Mouse (Mus musculus) forebrain, embryonic 15.5 days (tissue): ENCODE measurements around the gene Tnfsf12. TPM values are rescaled to one million over a fixed set of nuclear protein-coding genes. Genes with fewer than 3 reads are reported as not detected.
A peak's percentile ranks its signal among the peaks of the same experiment; 100 is the strongest.

Experiments
- ATAC-seq: fragments of 200-750 bp; cut with Nextera tagmentation; replicated peaks from 2 replicates; pipeline ENCODE4 v1.8.0; 2017; ENCODE audit warnings: mild to moderate bottlenecking, moderate TSS enrichment, moderate library complexity
- H3K27ac ChIP-seq: fragments of 300-500 bp; sonication (generic); replicated peaks from 2 replicates; pipeline ENCODE4 v1.5.1; 2015; ENCODE audit warnings: mild to moderate bottlenecking, inconsistent platforms
- H3K27me3 ChIP-seq: fragments of 300-500 bp; sonication (generic); 2 replicates; pipeline ENCODE4 v1.6.1; 2015; ENCODE audit warnings: inconsistent platforms
- H3K36me3 ChIP-seq: fragments of 300-500 bp; sonication (generic); 2 replicates; pipeline ENCODE4 v1.6.1; 2015; ENCODE audit warnings: mild to moderate bottlenecking, inconsistent platforms
- H3K4me1 ChIP-seq: fragments of 300-500 bp; sonication (generic); 2 replicates; pipeline ENCODE4 v1.6.1; 2015; ENCODE audit warnings: inconsistent platforms
- H3K4me2 ChIP-seq: fragments of 300-500 bp; sonication (generic); replicated peaks from 2 replicates; pipeline ENCODE4 v1.6.1; 2015; ENCODE audit warnings: mild to moderate bottlenecking, inconsistent platforms
- H3K4me3 ChIP-seq: fragments of 300-500 bp; sonication (generic); 2 replicates; pipeline ENCODE4 v1.5.1; 2015; ENCODE audit warnings: mild to moderate bottlenecking, inconsistent platforms
- H3K9ac ChIP-seq: fragments of 300-500 bp; sonication (generic); replicated peaks from 2 replicates; pipeline ENCODE4 v1.6.1; 2015; ENCODE audit warnings: mild to moderate bottlenecking, inconsistent platforms
- H3K9me3 ChIP-seq: fragments of 300-500 bp; sonication (generic); 2 replicates; pipeline ENCODE4 v1.6.1; 2016; ENCODE audit warnings: inconsistent platforms
- WGBS: fragments of 180-500 bp; shearing (Covaris S2); methylation state at CpG from one replicate; pipeline ENCODE4 v1.1.7; 2015; ENCODE audit warnings: mixed read lengths; 5-methylcytosine and 5-hydroxymethylcytosine counted together
- polyA plus RNA-seq: library from polyadenylated mRNA; unstranded; fragments of >200 nt; fragmentation: Nextera tagmentation; extraction: Ambion mirVana; gene quantifications from 2 replicates; pipeline ENCODE4 v1.2.1, GENCODE M21; 2015

Gene Tnfsf12
- polyA plus RNA-seq, 1 experiment from 2014 or later, result 1.6 TPM

DNA sequence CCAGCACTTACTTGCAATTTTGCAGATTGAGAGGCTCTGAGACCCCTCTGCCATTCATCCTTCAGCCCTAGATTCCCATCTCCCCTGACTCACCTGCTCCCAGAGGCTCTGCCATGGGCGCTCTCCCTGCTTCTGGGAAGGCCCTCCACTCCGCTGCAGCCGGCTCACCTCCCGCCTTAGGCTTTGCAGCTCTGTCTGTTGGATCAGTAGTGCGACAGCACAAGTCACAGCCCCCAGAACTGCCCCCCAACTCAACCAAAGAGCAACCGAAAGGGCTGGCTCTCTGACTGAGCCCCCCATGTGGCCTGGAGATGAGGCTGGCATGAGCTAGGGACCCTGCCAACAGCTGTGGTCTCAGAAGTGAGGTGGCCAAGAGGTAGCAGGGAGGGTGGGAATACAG, 10.7 kb downstream of the Tnfsf12 start:
- peaks cover 45% of the 10 kb centered on the region for H3K4me1 ChIP-seq
- H3K9ac ChIP-seq, result no peak overlapping the region
- ATAC-seq, result no peak
- no peak overlapping the region for H3K4me2 ChIP-seq
- peaks cover 3% of the 10 kb centered on the region; the same call in 1 of the 2 replicates for H3K36me3 ChIP-seq
- H3K27ac ChIP-seq, result 0 out of 2 replicates have a peak overlapping the region, but pooled peaks have one; percentile 39
- no peak overlapping the region for H3K4me3 ChIP-seq
- 76% methylated on average over 6 of the region's 6 CpGs for WGBS
- H3K27me3 ChIP-seq, result no peaks in the 10 kb centered on the region
- no peaks in the 10 kb centered on the region for H3K9me3 ChIP-seq

DNA sequence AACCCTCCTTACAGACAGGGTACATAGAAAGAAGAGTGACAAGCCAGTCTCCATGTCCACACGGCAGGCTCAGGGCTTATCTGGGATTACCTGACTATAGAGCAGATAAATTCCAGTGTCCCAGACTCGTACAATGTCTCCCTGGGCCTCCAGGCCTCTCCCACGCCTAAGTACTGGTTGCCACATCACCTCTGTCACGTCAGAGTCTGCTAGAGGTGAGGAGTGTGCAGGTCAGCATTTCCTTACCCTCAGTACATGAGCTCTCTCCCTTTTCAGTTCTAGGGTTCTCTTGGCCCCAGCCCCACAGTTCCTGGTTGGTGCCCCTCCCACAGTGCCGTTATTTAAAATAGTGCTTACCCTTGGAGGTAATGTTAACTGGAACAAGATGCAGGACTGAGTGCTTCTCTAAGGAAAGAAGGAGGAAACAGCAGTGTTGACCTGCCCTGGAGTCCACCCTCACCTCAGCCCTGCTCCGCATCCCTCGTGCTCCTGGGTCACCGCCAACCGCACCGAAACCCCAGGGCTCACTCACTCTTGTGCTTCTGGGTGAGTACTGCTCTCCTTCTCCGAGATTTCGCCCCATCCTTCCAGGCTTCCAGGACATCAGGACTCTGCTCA, 11.4 kb downstream of the Tnfsf12 start:
- peaks cover 3% of the 10 kb centered on the region; the same call in 1 of the 2 replicates for H3K36me3 ChIP-seq
- no peak overlapping the region for H3K27ac ChIP-seq
- H3K4me3 ChIP-seq, result no peak overlapping the region
- H3K9me3 ChIP-seq, result no peaks in the 10 kb centered on the region
- 82% methylated on average over 12 of the region's 12 CpGs for WGBS
- no peak overlapping the region for H3K4me2 ChIP-seq
- no peak for ATAC-seq
- H3K4me1 ChIP-seq, result peaks cover 51% of the 10 kb centered on the region
- no peak overlapping the region for H3K9ac ChIP-seq
- no peaks in the 10 kb centered on the region for H3K27me3 ChIP-seq

DNA sequence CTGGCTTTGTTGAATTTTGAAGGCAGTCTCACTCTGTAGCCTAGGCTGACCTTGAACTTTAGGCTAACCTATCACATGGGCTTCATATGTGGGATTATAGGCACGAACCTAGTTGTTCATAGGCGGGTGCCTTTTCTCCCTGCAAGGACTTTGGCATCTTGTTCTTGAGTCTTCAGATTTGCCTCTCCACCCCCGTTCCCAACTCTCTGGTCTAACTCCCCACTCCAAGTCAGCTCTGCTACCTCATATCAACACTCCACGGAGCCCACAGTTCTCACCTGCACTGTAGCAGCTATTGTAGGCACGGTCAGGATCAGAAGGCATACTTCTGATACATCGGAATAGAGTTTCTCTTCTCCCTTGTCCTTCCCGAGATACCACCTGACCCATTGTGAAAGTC, 12.1 kb downstream of the Tnfsf12 start:
- Histone ChIP-seq H3K27ac (peak overlapping the region; percentile 92), H3K9ac (no peak overlapping the region), H3K4me2 (no peak overlapping the region), H3K36me3 (peaks cover 6% of the 10 kb centered on the region), H3K4me3 (no peak overlapping the region), H3K4me1 (peaks cover 57% of the 10 kb centered on the region), H3K27me3 (no peaks in the 10 kb centered on the region), H3K9me3 (no peaks in the 10 kb centered on the region)
- 82% methylated on average over 7 of the region's 7 CpGs for WGBS
- no peak for ATAC-seq

DNA sequence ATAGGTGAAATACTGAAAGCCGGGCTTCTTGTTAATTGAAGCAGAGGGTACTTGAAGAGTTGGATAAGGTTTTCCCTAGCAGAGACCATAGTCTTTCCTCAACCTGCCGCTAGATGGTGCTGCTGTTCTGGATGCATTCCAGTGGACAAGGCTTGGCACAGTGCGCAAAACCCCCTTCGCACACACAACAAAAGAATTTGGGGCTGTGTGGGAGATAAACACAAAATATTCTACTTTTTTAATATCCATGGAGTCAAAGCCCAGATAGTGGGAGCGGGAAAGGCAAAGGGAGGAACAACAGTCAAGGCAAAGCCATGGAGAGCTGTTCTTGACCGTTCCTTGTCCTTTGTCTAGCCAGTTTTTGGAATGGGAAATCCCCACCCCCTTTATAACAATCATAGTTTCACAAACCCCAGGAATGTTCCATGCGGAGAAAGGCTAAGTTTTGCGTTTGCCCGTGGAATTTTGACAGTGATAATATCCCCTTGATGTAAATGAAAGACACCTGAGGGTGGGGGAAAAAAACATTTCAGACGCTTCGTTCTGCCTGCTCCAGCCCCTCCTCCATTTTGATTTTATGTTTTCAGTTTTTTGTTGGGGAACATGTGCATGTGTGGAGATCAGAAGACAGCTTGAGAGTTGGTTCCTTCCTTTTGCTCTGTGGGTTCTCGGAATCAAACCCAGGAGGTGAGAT, 12.7 kb downstream of the Tnfsf12 start:
- H3K27ac ChIP-seq, result peak overlapping the region; percentile 92
- 14% methylated on average over 12 of the region's 12 CpGs for WGBS
- peak overlapping the region; percentile 96 for H3K4me2 ChIP-seq
- no peaks in the 10 kb centered on the region for H3K9me3 ChIP-seq
- peak overlapping the region; percentile 78 for H3K4me3 ChIP-seq
- no peaks in the 10 kb centered on the region for H3K27me3 ChIP-seq
- ATAC-seq, result peak; percentile 55
- peaks cover 12% of the 10 kb centered on the region for H3K36me3 ChIP-seq
- H3K9ac ChIP-seq, result peak overlapping the region; percentile 52
- H3K4me1 ChIP-seq, result peaks cover 59% of the 10 kb centered on the region

DNA sequence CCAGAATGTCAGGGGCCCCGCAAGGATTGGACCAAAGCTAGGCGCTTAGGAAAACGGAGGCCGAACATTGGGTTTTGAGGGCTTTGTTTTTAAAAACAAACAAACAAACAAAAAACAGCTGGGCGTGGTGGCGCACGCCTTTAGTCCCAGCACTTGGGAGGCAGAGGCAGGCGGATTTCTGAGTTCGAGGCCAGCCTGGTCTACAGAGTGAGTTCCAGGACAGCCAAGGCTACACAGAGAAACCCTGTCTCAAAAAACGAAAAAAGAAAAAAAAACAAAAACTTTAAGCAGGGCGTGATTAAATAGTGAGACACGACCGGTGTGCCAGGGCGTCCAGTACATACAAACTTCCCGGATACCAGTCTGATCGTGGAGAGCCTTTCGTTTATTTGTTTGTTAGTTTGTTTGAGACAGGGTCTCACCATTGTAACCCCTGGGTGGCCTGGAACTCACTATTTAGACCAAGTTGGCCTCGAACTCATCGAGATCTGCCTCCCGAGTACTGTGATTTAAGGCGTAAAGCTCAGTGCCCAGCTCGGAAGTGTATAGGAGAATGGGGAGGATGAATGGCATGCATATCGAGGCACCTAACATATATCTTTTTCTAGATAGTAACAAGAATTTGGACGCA, 13.3 kb downstream of the Tnfsf12 start:
- no peaks in the 10 kb centered on the region for H3K9me3 ChIP-seq
- H3K27me3 ChIP-seq, result no peaks in the 10 kb centered on the region
- peaks cover 16% of the 10 kb centered on the region for H3K36me3 ChIP-seq
- peak overlapping the region; percentile 82 for H3K9ac ChIP-seq
- peak; percentile 4; the same call in 1 of the 2 replicates for ATAC-seq
- H3K4me1 ChIP-seq, result peaks cover 59% of the 10 kb centered on the region
- H3K4me2 ChIP-seq, result peak overlapping the region; percentile 96
- H3K4me3 ChIP-seq, result peak overlapping the region; percentile 78
- peak overlapping the region; percentile 92 for H3K27ac ChIP-seq
- WGBS, result 22% methylated on average over 24 of the region's 24 CpGs

DNA sequence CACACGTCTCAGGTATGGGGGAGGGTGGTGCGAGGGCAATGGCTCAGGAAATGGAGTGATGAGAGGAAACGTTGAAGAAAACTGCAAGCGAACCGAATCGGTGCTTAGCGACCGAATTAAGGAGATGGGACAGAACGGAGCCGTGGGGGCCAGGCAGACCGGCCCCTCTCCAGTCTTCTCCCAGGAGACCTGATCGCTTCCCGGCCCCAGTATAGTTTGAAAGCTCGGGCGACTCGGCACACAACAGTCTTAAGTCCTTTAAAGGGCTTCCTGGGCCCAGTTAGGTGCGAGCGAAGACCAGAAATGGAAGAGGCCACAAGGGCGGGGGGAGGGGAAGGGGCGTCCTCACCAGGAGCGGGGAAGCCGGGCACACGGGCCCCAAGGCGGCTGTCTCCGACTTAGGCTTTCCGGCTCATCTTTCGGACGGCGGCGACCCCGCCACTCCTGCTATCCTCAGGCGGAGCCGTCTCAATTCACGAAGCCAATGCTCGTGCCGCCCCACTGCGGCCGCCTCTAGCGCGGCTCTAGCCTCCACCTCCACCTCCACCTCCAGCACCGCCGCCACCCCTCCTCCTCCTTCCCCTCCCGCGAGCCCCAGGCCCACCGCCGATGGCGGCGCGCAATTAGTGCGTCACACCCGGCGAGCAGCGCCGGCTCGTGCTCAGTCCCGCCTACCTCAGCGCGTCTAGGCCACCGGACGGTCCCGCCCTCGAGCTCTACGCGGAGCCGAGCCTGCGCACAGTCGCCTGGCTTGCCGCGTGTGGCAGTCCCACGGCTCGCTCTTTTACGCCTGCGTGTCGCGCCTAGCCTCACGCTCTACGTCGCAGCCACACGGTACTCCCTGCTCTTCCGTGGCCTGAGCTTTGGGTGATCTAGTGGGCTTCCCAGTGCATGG, 14.1 kb downstream of the Tnfsf12 start, which contains the start of gene Senp3:
Senp3 (minus strand) TSS at position 771 of the 895 bp plus-strand sequence.
- H3K4me1 ChIP-seq, result peaks cover 59% of the 10 kb centered on the region
- peak within 1 kb of the TSS; percentile 92 for H3K27ac ChIP-seq
- H3K27me3 ChIP-seq, result no peaks in the 10 kb centered on the region
- H3K9ac ChIP-seq, result peak within 1 kb of the TSS; percentile 82
- peak within 1 kb of the TSS; percentile 96 for H3K4me2 ChIP-seq
- under 1% methylated on average over 71 of the region's 80 CpGs for WGBS
- peak; percentile 97 for ATAC-seq
- H3K4me3 ChIP-seq, result peak within 1 kb of the TSS; percentile 78
- peaks cover 23% of the 10 kb centered on the region for H3K36me3 ChIP-seq
- no peaks in the 10 kb centered on the region for H3K9me3 ChIP-seq

DNA sequence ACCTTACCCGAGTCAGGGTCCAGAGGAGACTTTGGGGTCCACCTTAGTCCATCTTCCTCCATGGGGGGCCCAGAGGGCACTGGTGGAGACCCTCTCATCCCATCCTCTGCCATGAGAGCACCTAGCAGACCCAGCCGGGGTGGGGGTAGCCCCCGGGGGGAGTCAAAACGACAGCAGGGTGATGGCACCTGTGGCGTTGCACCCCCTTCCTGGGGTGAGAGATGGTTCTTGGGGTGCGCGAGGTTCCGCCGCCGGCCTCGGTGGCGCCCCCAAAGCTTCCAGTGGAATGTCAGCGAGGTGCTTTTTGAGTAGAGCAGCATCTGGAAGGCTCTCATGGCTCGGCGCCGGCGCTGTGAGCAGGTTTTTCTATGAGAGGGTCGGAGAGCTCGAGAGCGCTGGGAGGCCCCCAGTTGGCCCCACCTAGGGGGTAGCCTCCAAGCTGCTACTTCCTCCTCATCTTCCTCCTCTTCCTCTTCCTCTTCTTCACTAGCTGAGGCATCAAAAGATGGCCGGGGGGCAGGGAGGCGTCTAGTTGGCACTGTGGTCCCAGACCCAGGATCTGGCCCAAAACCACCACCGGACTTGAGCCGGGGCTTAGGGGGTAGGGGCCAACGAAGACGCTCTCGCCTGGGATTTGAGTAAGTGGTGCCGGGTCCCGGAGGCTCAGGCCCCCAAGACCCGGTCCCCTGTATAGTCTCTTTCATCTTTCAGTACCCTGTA, 15.4 kb downstream of the Tnfsf12 start:
- no peak overlapping the region for H3K27ac ChIP-seq
- 88% methylated on average over 30 of the region's 30 CpGs for WGBS
- H3K4me2 ChIP-seq, result peak overlapping the region; percentile 96
- H3K4me3 ChIP-seq, result peak overlapping the region; percentile 78
- H3K9ac ChIP-seq, result 0 out of 2 replicates have a peak overlapping the region, but pooled peaks have one; percentile 82
- no peak for ATAC-seq
- H3K27me3 ChIP-seq, result no peaks in the 10 kb centered on the region
- peaks cover 48% of the 10 kb centered on the region for H3K4me1 ChIP-seq
- no peaks in the 10 kb centered on the region for H3K9me3 ChIP-seq
- peaks cover 36% of the 10 kb centered on the region for H3K36me3 ChIP-seq

DNA sequence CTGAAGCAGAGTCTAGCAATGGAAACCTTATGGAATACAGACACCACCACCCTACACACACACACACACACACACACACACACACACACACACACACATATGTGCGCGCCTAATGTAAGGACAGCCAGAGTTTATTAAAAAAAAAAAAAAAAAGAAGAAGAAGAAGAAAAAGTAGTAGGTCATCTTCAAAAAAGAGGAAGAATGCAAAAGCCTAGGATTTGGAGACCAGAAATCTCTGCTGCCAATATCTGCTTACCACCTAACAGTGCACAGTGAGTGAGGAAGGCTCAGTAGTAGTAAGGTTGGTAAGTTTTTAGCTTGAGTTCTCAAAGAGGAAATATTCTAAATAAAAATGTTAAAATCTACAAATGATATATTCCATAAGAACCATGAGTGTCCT, 16.5 kb downstream of the Tnfsf12 start:
- no peaks in the 10 kb centered on the region for H3K27me3 ChIP-seq
- H3K36me3 ChIP-seq, result peaks cover 47% of the 10 kb centered on the region
- H3K4me3 ChIP-seq, result no peak overlapping the region
- H3K4me2 ChIP-seq, result no peak overlapping the region
- H3K27ac ChIP-seq, result no peak overlapping the region
- WGBS, result 100% methylated on average over 2 of the region's 2 CpGs
- no peak overlapping the region for H3K9ac ChIP-seq
- peaks cover 43% of the 10 kb centered on the region for H3K4me1 ChIP-seq
- no peak for ATAC-seq
- no peaks in the 10 kb centered on the region for H3K9me3 ChIP-seq

DNA sequence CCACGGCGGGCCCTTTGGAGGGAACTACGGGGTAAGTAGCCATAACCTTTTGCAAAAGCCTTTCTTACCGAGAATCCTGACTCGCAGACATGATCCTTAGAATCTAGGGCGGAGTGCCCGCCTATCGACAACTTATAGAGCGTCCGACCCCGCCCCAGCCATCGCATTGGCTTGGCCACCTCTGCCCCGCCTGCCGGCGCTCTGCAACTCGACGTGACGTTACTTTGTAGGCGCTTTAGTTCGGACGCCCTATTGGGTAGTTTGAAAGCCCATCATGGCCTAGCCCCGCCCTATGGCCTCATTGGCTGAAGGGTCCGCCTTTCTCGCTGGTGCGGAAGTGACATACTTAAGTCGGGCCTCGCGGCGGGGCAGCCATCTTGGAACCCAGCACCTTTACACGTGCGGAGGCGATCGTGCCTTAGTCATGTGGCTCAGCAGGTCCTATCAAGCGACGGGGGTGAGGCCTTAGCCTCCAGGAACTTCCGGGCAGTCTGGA, 23.4 kb downstream of the Tnfsf12 start, which contains the start of gene Eif4a1:
Eif4a1 (minus strand) TSS at position 213 of the 496 bp plus-strand sequence.
- H3K4me3 ChIP-seq, result peak within 1 kb of the TSS; percentile 100
- peaks cover 72% of the 10 kb centered on the region for H3K36me3 ChIP-seq
- H3K27me3 ChIP-seq, result no peaks in the 10 kb centered on the region
- H3K4me2 ChIP-seq, result peak within 1 kb of the TSS; percentile 72
- peak; percentile 97 for ATAC-seq
- H3K9ac ChIP-seq, result peak within 1 kb of the TSS; percentile 99
- peaks cover 33% of the 10 kb centered on the region for H3K4me1 ChIP-seq
- peak within 1 kb of the TSS; percentile 98 for H3K27ac ChIP-seq
- under 1% methylated on average over 36 of the region's 36 CpGs for WGBS
- no peaks in the 10 kb centered on the region for H3K9me3 ChIP-seq

DNA sequence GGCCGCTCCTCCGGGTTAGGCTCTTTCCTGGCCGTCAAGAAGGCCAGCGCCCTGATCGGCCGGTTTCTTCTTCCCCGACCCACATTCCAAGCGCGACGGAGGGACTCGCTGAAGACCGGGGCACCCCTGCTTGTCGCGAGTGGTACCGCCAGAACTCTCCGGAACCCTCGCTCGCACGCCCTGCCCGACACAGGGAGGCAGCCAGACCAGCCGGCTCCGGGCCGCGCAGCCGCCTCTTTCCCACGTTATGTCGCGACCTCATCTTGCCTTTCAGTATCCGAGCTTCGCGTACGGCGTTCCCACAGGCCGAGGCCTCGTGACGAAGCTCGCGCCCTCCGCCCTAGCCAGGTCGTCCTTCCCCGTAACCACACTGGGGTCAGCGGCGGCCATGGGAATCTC, 23.9 kb downstream of the Tnfsf12 start:
- Histone ChIP-seq H3K36me3 (peaks cover 69% of the 10 kb centered on the region), H3K4me3 (peak overlapping the region; percentile 100), H3K9me3 (no peaks in the 10 kb centered on the region), H3K9ac (peak overlapping the region; percentile 99), H3K4me2 (peak overlapping the region; percentile 72), H3K27ac (peak overlapping the region; percentile 98), H3K4me1 (peaks cover 33% of the 10 kb centered on the region), H3K27me3 (no peaks in the 10 kb centered on the region)
- WGBS, result 0% methylated on average over 43 of the region's 43 CpGs
- peak; percentile 14; the same call in 1 of the 2 replicates for ATAC-seq
